Mouse (Mus musculus): ENCODE results near the gene Itgb3bp. TPM values are rescaled to one million over a fixed set of nuclear protein-coding genes. Genes with fewer than 3 reads are reported as not detected.

The Itgb3bp gene
- polyA plus RNA-seq, 1 experiment from 2014 or later = 25.1 TPM

- no peak overlapping the region for H3K4me3 ChIP-seq (replicated peaks)
- no peak overlapping the region for H3K4me2 ChIP-seq (replicated peaks)
- no peak overlapping the region for H3K9ac ChIP-seq (replicated peaks)
- H3K36me3 ChIP-seq = peaks cover under 1% of the 10 kb centered on the region; the same call in 1 of the 2 replicates
- no peaks in the 10 kb centered on the region for H3K27me3 ChIP-seq
- H3K9me3 ChIP-seq = no peaks in the 10 kb centered on the region
- no peak overlapping the region for H3K27ac ChIP-seq
- ATAC-seq = no peak
- WGBS = 95% methylated on average over 6 of the region's 6 CpGs
- H3K4me1 ChIP-seq (replicated peaks) = no peaks in the 10 kb centered on the region
Measured at GRCm38 (mm10) chr4:99792365-99792764, 137.2 kb downstream of the Itgb3bp start.

GRCm38 (mm10) chr4:99773041-99773440, 156.6 kb downstream of the Itgb3bp start:
- H3K9ac ChIP-seq (replicated peaks) = no peak overlapping the region
- H3K36me3 ChIP-seq = no peaks in the 10 kb centered on the region
- no peak overlapping the region for H3K27ac ChIP-seq
- no peak overlapping the region for H3K4me2 ChIP-seq (replicated peaks)
- no peak overlapping the region for H3K4me3 ChIP-seq (replicated peaks)
- H3K4me1 ChIP-seq (replicated peaks) = no peaks in the 10 kb centered on the region
- no peaks in the 10 kb centered on the region for H3K27me3 ChIP-seq
- WGBS = 70% methylated on average over 1 of the region's 1 CpGs
- no peaks in the 10 kb centered on the region for H3K9me3 ChIP-seq
- no peak for ATAC-seq

- no peak overlapping the region for H3K4me2 ChIP-seq (replicated peaks)
- H3K9me3 ChIP-seq = no peaks in the 10 kb centered on the region
- no peaks in the 10 kb centered on the region for H3K4me1 ChIP-seq (replicated peaks)
- no peaks in the 10 kb centered on the region for H3K27me3 ChIP-seq
- no peak overlapping the region for H3K4me3 ChIP-seq (replicated peaks)
- no peak overlapping the region for H3K27ac ChIP-seq
- no peak for ATAC-seq
- H3K9ac ChIP-seq (replicated peaks) = no peak overlapping the region
- WGBS = 88% methylated on average over 5 of the region's 5 CpGs
- no peaks in the 10 kb centered on the region for H3K36me3 ChIP-seq
Measured at GRCm38 (mm10) chr4:99770555-99770954, 159.1 kb downstream of the Itgb3bp start.

- H3K4me1 ChIP-seq (replicated peaks) = no peaks in the 10 kb centered on the region
- 47% methylated on average over 1 of the region's 1 CpGs for WGBS
- no peaks in the 10 kb centered on the region for H3K27me3 ChIP-seq
- H3K4me2 ChIP-seq (replicated peaks) = no peak overlapping the region
- ATAC-seq = peak; percentile 67; the same call in 1 of the 2 replicates
- H3K4me3 ChIP-seq (replicated peaks) = no peak overlapping the region
- H3K9me3 ChIP-seq = no peaks in the 10 kb centered on the region
- no peaks in the 10 kb centered on the region for H3K36me3 ChIP-seq
- H3K9ac ChIP-seq (replicated peaks) = no peak overlapping the region
- no peak overlapping the region for H3K27ac ChIP-seq
Measured at GRCm38 (mm10) chr4:99766753-99767152, 162.9 kb downstream of the Itgb3bp start.

- no peaks in the 10 kb centered on the region for H3K9me3 ChIP-seq
- H3K36me3 ChIP-seq = no peaks in the 10 kb centered on the region
- H3K9ac ChIP-seq (replicated peaks) = no peak overlapping the region
- H3K27ac ChIP-seq = no peak overlapping the region
- WGBS = 81% methylated on average over 5 of the region's 5 CpGs
- no peak overlapping the region for H3K4me3 ChIP-seq (replicated peaks)
- H3K27me3 ChIP-seq = no peaks in the 10 kb centered on the region
- ATAC-seq = no peak
- no peaks in the 10 kb centered on the region for H3K4me1 ChIP-seq (replicated peaks)
- H3K4me2 ChIP-seq (replicated peaks) = no peak overlapping the region
Measured at GRCm38 (mm10) chr4:99766303-99766702, 163.3 kb downstream of the Itgb3bp start.

- H3K27me3 ChIP-seq = no peaks in the 10 kb centered on the region
- WGBS = 91% methylated on average over 5 of the region's 5 CpGs
- no peaks in the 10 kb centered on the region for H3K36me3 ChIP-seq
- no peak overlapping the region for H3K4me3 ChIP-seq (replicated peaks)
- no peaks in the 10 kb centered on the region for H3K9me3 ChIP-seq
- no peak overlapping the region for H3K4me2 ChIP-seq (replicated peaks)
- no peak overlapping the region for H3K9ac ChIP-seq (replicated peaks)
- no peaks in the 10 kb centered on the region for H3K4me1 ChIP-seq (replicated peaks)
- H3K27ac ChIP-seq = no peak overlapping the region
- no peak for ATAC-seq
Measured at GRCm38 (mm10) chr4:99752426-99752825, 177.2 kb downstream of the Itgb3bp start.

GRCm38 (mm10) chr4:99739836-99740235, 189.8 kb downstream of the Itgb3bp start:
- no peak overlapping the region for H3K4me2 ChIP-seq (replicated peaks)
- WGBS = 29% methylated on average over 7 of the region's 7 CpGs
- no peak for ATAC-seq
- no peak overlapping the region for H3K27ac ChIP-seq
- no peaks in the 10 kb centered on the region for H3K9me3 ChIP-seq
- H3K9ac ChIP-seq (replicated peaks) = no peak overlapping the region
- no peaks in the 10 kb centered on the region for H3K27me3 ChIP-seq
- H3K4me1 ChIP-seq (replicated peaks) = 0 out of 2 replicates have a peak, but pooled peaks cover 5% of the 10 kb centered on the region
- no peak overlapping the region for H3K4me3 ChIP-seq (replicated peaks)
- no peaks in the 10 kb centered on the region for H3K36me3 ChIP-seq

- peaks cover 7% of the 10 kb centered on the region; the same call in 1 of the 2 replicates for H3K9me3 ChIP-seq
- WGBS = 93% methylated on average over 8 of the region's 8 CpGs
- no peak overlapping the region for H3K4me3 ChIP-seq (replicated peaks)
- H3K4me1 ChIP-seq (replicated peaks) = no peaks in the 10 kb centered on the region
- H3K9ac ChIP-seq (replicated peaks) = no peak overlapping the region
- no peak overlapping the region for H3K4me2 ChIP-seq (replicated peaks)
- no peaks in the 10 kb centered on the region for H3K27me3 ChIP-seq
- no peak for ATAC-seq
- no peak overlapping the region for H3K27ac ChIP-seq
- H3K36me3 ChIP-seq = peaks cover 36% of the 10 kb centered on the region
Measured at GRCm38 (mm10) chr4:99725914-99726451, 203.6 kb downstream of the Itgb3bp start.

- Histone ChIP-seq H3K27ac (no peak overlapping the region), H3K27me3 (no peaks in the 10 kb centered on the region), H3K9ac (replicated peaks) (no peak overlapping the region), H3K36me3 (peaks cover 19% of the 10 kb centered on the region), H3K9me3 (no peaks in the 10 kb centered on the region), H3K4me2 (replicated peaks) (no peak overlapping the region), H3K4me1 (replicated peaks) (no peaks in the 10 kb centered on the region), H3K4me3 (replicated peaks) (no peak overlapping the region)
- 96% methylated on average over 4 of the region's 4 CpGs for WGBS
- ATAC-seq = no peak
Measured at GRCm38 (mm10) chr4:99724331-99724730, 205.3 kb downstream of the Itgb3bp start.

GRCm38 (mm10) chr4:99717905-99718304, 211.7 kb downstream of the Itgb3bp start:
- Histone ChIP-seq H3K9me3 (no peaks in the 10 kb centered on the region), H3K4me1 (replicated peaks) (peaks cover 7% of the 10 kb centered on the region; the same call in 1 of the 2 replicates), H3K27me3 (0 out of 2 replicates have a peak, but pooled peaks cover 5% of the 10 kb centered on the region), H3K4me3 (replicated peaks) (no peak overlapping the region), H3K9ac (replicated peaks) (no peak overlapping the region), H3K27ac (no peak overlapping the region), H3K4me2 (replicated peaks) (no peak overlapping the region), H3K36me3 (no peaks in the 10 kb centered on the region; the same call in 1 of the 2 replicates)
- 92% methylated on average over 4 of the region's 4 CpGs for WGBS
- ATAC-seq = no peak

- 29% methylated on average over 25 of the region's 25 CpGs for WGBS
- H3K4me1 ChIP-seq (replicated peaks) = peaks cover 7% of the 10 kb centered on the region; the same call in 1 of the 2 replicates
- H3K9me3 ChIP-seq = no peaks in the 10 kb centered on the region
- H3K27me3 ChIP-seq = 0 out of 2 replicates have a peak, but pooled peaks cover 5% of the 10 kb centered on the region
- peak overlapping the region; percentile 82 for H3K9ac ChIP-seq (replicated peaks)
- peak overlapping the region; percentile 71 for H3K4me2 ChIP-seq (replicated peaks)
- H3K4me3 ChIP-seq (replicated peaks) = peak overlapping the region; percentile 65
- no peak; the same call in 1 of the 2 replicates for ATAC-seq
- peak overlapping the region; percentile 15; the same call in 1 of the 2 replicates for H3K27ac ChIP-seq
- no peaks in the 10 kb centered on the region for H3K36me3 ChIP-seq
Measured at GRCm38 (mm10) chr4:99715783-99716416, 213.7 kb downstream of the Itgb3bp start.
